Mouse (Mus musculus) cerebellum, adult 2 months (tissue): ENCODE data around the gene Rbp4.

Experiments used
- CTCF ChIP-seq: fragments of 200-500 bp; IDR thresholded peaks from 2 replicates; pipeline ENCODE4 v1.5.1; 2011; ENCODE audit warnings: low read depth, mild to moderate bottlenecking, control low read depth, low read length, moderate library complexity, borderline replicate concordance; ENCODE audit not compliant: insufficient read depth
- POLR2A ChIP-seq: fragments of 200-500 bp; IDR thresholded peaks from 2 replicates; pipeline ENCODE4 v1.6.1; 2011; ENCODE audit warnings: low read length, control low read depth, borderline replicate concordance; ENCODE audit not compliant: insufficient read depth

GRCm38 (mm10) chr19:38111056-38111455, 14.0 kb downstream of the Rbp4 start:
- no peak for TF ChIP-seq CTCF
- TF ChIP-seq POLR2A = no peak
